Comparison of ENCODE assay signal across 16 mouse cellular contexts in genomic region chr10:90068651-90069050, GRCm38 (mm10).
"Had no signal": no experiment of that assay in that cellular context is flagged by ENCODE, and none has a peak within 500 bp of the region (broad histone marks: within the 10 kb centered on the region; RNA-seq: fewer than 3 reads in every experiment).

No protein-coding gene starts in this region.

- ATAC-seq: intestine, postnatal 0 days; liver, embryonic 12.5 days; midbrain, embryonic 13.5 days; midbrain, embryonic 16.5 days had no signal

- DNase-seq: kidney, adult 2 months; kidney, postnatal 25 days; layer of hippocampus, adult 9-11 months; liver; lung, adult 18-20 months; lung, postnatal 10 days; lung, postnatal 36 days; right cerebral cortex, adult 18-20 months; right cerebral cortex, postnatal 25 days; thymus, adult 2 months; thymus, postnatal 14 days; thymus, postnatal 4 days had no signal
